Mouse (Mus musculus) stomach, postnatal 0 days (tissue): ENCODE data around the gene Hbb-bh2. TPM values are rescaled to one million over a fixed set of nuclear protein-coding genes. Genes with fewer than 3 reads are reported as not detected.

Experiments
- ATAC-seq: fragments of 200-750 bp; cut with Nextera tagmentation; 2 replicates; pipeline ENCODE4 v1.8.0; 2017; ENCODE audit not compliant: low FRiP score, low TSS enrichment
- DNase-seq: peaks from one replicate; pipeline ENCODE4 v3.0.0-alpha.2; 2016; ENCODE audit warnings: low spot score
- H3K27ac ChIP-seq: fragments of 300-500 bp; sonication (generic); replicated peaks from 2 replicates; pipeline ENCODE4 v1.5.1; 2014; ENCODE audit warnings: mild to moderate bottlenecking, control low read depth
- H3K27me3 ChIP-seq: fragments of 300-500 bp; sonication (generic); 2 replicates; pipeline ENCODE4 v1.6.1; 2014; ENCODE audit warnings: low read length; ENCODE audit not compliant: control insufficient read depth, insufficient read depth
- H3K36me3 ChIP-seq: fragments of 300-500 bp; sonication (generic); 2 replicates; pipeline ENCODE4 v1.6.1; 2014; ENCODE audit warnings: low read length, mixed read lengths; ENCODE audit not compliant: control insufficient read depth, insufficient read depth
- H3K4me1 ChIP-seq: fragments of 300-500 bp; sonication (generic); replicated peaks from 2 replicates; pipeline ENCODE4 v1.6.1; 2014; ENCODE audit warnings: antibody characterized with exemption; ENCODE audit not compliant: control insufficient read depth, insufficient read depth
- H3K4me2 ChIP-seq: fragments of 300-500 bp; sonication (generic); replicated peaks from 2 replicates; pipeline ENCODE4 v1.6.1; 2014; ENCODE audit warnings: low read depth, mild to moderate bottlenecking, control low read depth, moderate library complexity
- H3K4me3 ChIP-seq: fragments of 300-500 bp; sonication (generic); 2 replicates; pipeline ENCODE4 v1.5.1; 2014; ENCODE audit warnings: low read depth, low read length, control low read depth
- H3K9ac ChIP-seq: fragments of 300-500 bp; sonication (generic); 2 replicates; pipeline ENCODE4 v1.6.1; 2014; ENCODE audit warnings: mild to moderate bottlenecking, low read length, control low read depth, mixed read lengths
- H3K9me3 ChIP-seq: fragments of 300-500 bp; sonication (generic); 2 replicates; pipeline ENCODE4 v1.6.1; 2016; ENCODE audit warnings: low read length; ENCODE audit not compliant: control insufficient read depth
- CTCF ChIP-seq: IDR thresholded peaks from 2 replicates; pipeline ENCODE4 v1.5.1; 2016; ENCODE audit warnings: antibody characterized with exemption, low read depth, mild to moderate bottlenecking, moderate library complexity
- EP300 ChIP-seq: optimal IDR thresholded peaks from 2 replicates; pipeline ENCODE3; 2016; ENCODE audit warnings: antibody characterized with exemption
- WGBS: fragments of 180-500 bp; shearing (Covaris S2); extraction: QIAGEN DNeasy Blood & Tissue Kit; methylation state at CpG from one replicate; pipeline ENCODE4 v1.1.7; 2014; 5-methylcytosine and 5-hydroxymethylcytosine counted together
- polyA plus RNA-seq: library from polyadenylated mRNA; unstranded; fragments of >200 nt; fragmentation: Nextera tagmentation; extraction: Ambion mirVana; gene quantifications from 2 replicates; pipeline ENCODE4 v1.2.1, GENCODE M21; 2015

The Hbb-bh2 gene
- polyA plus RNA-seq, 1 experiment from 2014 or later = not detected

DNA sequence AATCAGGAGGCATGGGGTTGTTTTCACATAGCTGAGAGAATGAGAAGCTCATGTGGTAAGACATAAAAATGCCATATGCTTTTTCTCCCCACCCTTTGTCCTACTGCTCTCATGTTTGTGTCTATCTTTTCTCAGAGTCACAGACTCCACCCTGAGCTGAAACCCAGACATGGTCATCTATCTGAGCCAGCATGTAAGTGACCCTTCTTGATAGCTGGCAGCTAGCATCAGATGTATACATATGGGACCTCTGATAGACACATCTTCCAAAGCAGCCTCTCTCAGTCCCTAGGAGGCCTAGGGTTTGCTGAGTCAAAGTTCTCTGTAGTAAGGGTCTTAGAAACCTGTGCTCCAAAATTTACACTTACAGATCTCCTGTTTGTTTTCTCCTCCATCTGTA lies 25.4 kb upstream of the Hbb-bh2 start:
- Histone ChIP-seq H3K27me3 (no peaks in the 10 kb centered on the region), H3K9ac (no peak overlapping the region), H3K27ac (no peak overlapping the region), H3K4me2 (no peak overlapping the region), H3K4me3 (no peak overlapping the region), H3K9me3 (no peaks in the 10 kb centered on the region), H3K36me3 (no peaks in the 10 kb centered on the region), H3K4me1 (no peaks in the 10 kb centered on the region)
- ATAC-seq = no peak
- TF ChIP-seq EP300 (no peak), CTCF (no peak)
- DNase-seq = no peak

DNA sequence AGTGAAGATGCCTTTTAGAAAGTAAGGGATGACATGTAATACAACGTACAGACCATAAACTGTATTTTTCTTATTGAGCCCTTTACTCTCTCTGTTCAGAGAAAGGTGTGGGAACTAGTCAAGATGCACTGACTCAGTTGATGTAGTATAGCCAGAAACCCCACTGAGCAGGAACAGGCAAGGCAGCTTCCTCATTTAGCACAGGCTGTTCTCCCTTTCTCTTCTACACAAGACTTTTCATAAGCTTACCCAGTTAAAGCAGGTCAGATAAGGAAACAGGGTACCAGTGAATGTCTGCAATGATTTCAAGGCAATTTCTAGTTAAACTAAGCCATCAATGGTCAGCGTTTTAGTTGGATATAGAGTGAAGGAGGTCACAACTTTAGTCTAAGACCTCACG lies 21.2 kb upstream of the Hbb-bh2 start:
- Histone ChIP-seq H3K4me2 (no peak overlapping the region), H3K9ac (no peak overlapping the region), H3K36me3 (no peaks in the 10 kb centered on the region), H3K27me3 (no peaks in the 10 kb centered on the region), H3K4me3 (no peak overlapping the region), H3K4me1 (no peaks in the 10 kb centered on the region), H3K9me3 (no peaks in the 10 kb centered on the region), H3K27ac (no peak overlapping the region)
- ATAC-seq = no peak
- no peak for DNase-seq
- 71% methylated on average over 3 of the region's 3 CpGs for WGBS
- TF ChIP-seq EP300 (no peak), CTCF (no peak)

DNA sequence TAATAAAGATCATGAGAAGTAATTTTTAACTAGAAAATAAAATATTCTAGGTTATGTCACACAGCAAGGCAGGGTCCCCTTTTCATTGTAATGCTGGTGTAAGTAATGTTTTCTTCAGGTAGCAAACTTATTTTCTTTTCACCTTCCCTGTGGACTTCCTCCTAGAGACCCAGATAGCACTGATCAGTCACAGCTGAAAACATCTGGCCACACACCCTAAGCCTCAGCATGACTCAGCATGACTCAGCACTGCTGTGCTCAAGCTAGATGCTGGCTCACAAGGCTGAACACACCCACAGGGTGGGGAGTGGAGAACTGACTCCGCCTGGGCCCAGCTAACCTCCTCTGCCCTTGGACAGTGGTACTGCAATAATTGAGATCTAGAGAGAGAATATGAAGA lies 20.5 kb upstream of the Hbb-bh2 start:
- Histone ChIP-seq H3K9me3 (no peaks in the 10 kb centered on the region), H3K4me2 (no peak overlapping the region), H3K36me3 (no peaks in the 10 kb centered on the region), H3K27ac (no peak overlapping the region), H3K4me3 (no peak overlapping the region), H3K27me3 (no peaks in the 10 kb centered on the region), H3K9ac (no peak overlapping the region), H3K4me1 (no peaks in the 10 kb centered on the region)
- TF ChIP-seq EP300 = no peak
- TF ChIP-seq CTCF = no peak
- DNase-seq (peak; percentile 59), ATAC-seq (peak; percentile 91)
- 32% methylated on average over 1 of the region's 1 CpGs for WGBS

DNA sequence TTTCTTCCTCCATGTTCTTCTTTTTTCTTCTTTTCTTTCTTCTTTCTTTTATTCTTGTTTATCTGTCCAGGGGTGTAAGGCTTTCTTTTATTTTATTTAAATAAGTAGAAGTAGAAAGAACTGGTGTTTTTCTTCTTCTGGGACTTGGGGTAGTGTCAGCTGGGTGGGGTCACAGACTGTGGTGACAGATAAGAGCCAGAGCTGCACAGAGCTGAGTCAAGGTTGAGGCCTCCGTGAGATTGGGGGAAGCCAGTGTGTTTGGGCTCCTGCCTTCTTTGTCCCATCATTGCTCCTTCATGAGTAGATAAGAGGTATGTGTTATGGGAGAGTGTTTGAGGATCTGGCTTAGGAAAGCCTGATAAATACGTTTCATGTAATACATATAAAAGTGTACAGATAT lies 18.8 kb upstream of the Hbb-bh2 start:
- no peak overlapping the region for H3K27ac ChIP-seq
- H3K4me3 ChIP-seq = no peak overlapping the region
- H3K27me3 ChIP-seq = no peaks in the 10 kb centered on the region
- no peak overlapping the region for H3K9ac ChIP-seq
- DNase-seq = no peak
- no peak for TF ChIP-seq CTCF
- no peak for TF ChIP-seq EP300
- no peak overlapping the region for H3K4me2 ChIP-seq
- no peaks in the 10 kb centered on the region for H3K9me3 ChIP-seq
- H3K36me3 ChIP-seq = no peaks in the 10 kb centered on the region
- no peak for ATAC-seq
- no peaks in the 10 kb centered on the region for H3K4me1 ChIP-seq
- WGBS = 42% methylated on average over 2 of the region's 2 CpGs

DNA sequence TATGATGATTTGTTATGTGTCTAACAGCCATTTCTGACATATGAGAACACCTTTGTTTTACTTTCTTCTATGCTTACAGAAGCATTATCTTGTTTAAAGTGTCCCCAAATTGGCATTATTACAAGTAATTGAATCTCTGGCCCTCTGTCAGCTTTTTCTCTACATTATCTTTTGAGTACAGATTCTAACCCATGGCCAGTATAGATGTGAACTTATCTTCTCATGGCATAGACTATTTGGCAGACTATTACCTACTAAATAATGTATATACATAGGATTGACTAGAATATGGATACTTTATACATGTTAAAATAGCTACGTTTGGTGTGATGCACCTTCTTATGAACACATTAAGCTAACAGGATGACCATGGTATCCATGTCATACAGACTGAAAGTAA lies 14.3 kb upstream of the Hbb-bh2 start:
- H3K36me3 ChIP-seq = no peaks in the 10 kb centered on the region
- no peaks in the 10 kb centered on the region for H3K4me1 ChIP-seq
- ATAC-seq (no peak), DNase-seq (no peak)
- no peak overlapping the region for H3K4me2 ChIP-seq
- no peak overlapping the region for H3K27ac ChIP-seq
- H3K9ac ChIP-seq = no peak overlapping the region
- H3K4me3 ChIP-seq = no peak overlapping the region
- WGBS = 45% methylated on average over 1 of the region's 1 CpGs
- no peaks in the 10 kb centered on the region for H3K27me3 ChIP-seq
- H3K9me3 ChIP-seq = no peaks in the 10 kb centered on the region
- TF ChIP-seq EP300 = no peak
- no peak for TF ChIP-seq CTCF

DNA sequence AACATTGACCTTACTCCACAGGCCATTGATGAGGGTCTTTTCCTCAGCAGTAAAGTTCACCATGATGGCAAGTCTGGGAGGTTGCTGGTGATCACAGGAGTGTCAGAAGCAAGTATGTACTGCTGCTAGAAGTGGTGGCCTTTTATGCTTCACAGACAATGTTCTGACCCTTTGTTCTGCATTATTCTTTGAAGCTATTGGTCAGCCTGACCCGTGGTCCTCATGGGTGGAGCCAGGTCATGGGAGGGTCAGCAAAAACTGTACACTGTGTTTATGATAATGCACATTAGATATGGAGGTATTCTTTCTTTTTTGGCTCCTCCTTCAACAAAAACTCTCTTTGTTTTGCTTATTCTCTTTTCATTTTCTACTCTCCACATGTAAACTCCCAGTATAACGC lies 12.8 kb upstream of the Hbb-bh2 start, which contains the start of gene Hbb-y:
Gene Hbb-y, minus strand, starts transcription at position 127 of the 400 bp plus-strand sequence.
- no peaks in the 10 kb centered on the region for H3K27me3 ChIP-seq
- H3K4me1 ChIP-seq = no peaks in the 10 kb centered on the region
- H3K27ac ChIP-seq = no peak within 1 kb of the TSS
- H3K36me3 ChIP-seq = no peaks in the 10 kb centered on the region
- H3K9me3 ChIP-seq = no peaks in the 10 kb centered on the region
- DNase-seq (no peak), ATAC-seq (no peak)
- WGBS = 62% methylated on average over 2 of the region's 2 CpGs
- no peak within 1 kb of the TSS for H3K9ac ChIP-seq
- H3K4me2 ChIP-seq = no peak within 1 kb of the TSS
- TF ChIP-seq CTCF (no peak), EP300 (no peak)
- no peak within 1 kb of the TSS for H3K4me3 ChIP-seq
